ENCODE assay signal across 8 mouse cellular contexts in the genomic region with DNA sequence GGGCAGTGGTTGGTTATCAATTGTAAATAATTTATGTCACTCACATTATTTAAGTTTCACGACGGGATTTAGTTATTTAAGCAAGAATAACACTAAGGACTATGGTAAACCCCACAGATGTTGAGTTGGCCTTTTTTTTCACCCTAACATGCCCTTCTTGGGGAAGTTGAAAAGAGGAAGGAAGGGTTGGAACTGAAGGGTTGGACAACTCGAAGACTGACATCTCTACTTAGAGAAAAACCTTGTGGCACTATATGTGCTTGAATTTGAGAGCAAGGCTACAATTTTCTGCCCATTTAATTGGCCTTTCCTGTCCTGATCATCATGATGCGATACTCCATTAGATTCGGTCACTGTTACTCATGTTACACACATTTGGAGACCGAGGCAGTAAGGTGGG. TPM values are rescaled to one million over a fixed set of nuclear protein-coding genes. Genes with fewer than 3 reads are reported as not detected.
DNase-seq lines count a peak whose midpoint lies in the region; ATAC-seq and TF ChIP-seq lines count a peak whose summit lies in the region.

No protein-coding gene starts in this region.

- no peak overlapping the region for H3K27ac ChIP-seq in heart, embryonic 10.5 days
- H3K27ac ChIP-seq in bone marrow macrophage, adult 2 months (ENCODE audit: insufficient read depth, low read depth, low read length) = peak overlapping the region; percentile 96
- H3K27ac ChIP-seq in hindbrain, embryonic 12.5 days = no peak overlapping the region

- H3K9me3 ChIP-seq in heart, embryonic 10.5 days = no peaks in the 10 kb centered on the region
- H3K9me3 ChIP-seq in hindbrain, embryonic 12.5 days (replicated peaks) = no peaks in the 10 kb centered on the region

- no peaks in the 10 kb centered on the region; the same call in 1 of the 2 replicates for H3K27me3 ChIP-seq in heart, embryonic 10.5 days (ENCODE audit: insufficient read depth, poor library complexity, severe bottlenecking)
- H3K27me3 ChIP-seq in hindbrain, embryonic 12.5 days = 0 out of 2 replicates have a peak, but pooled peaks cover 3% of the 10 kb centered on the region

- peak overlapping the region; percentile 83; the same call in 1 of the 2 replicates for H3K4me3 ChIP-seq in heart, embryonic 10.5 days
- H3K4me3 ChIP-seq in bone marrow macrophage, adult 2 months (ENCODE audit: insufficient read depth, low read length) = peak overlapping the region; percentile 68
- H3K4me3 ChIP-seq in hindbrain, embryonic 12.5 days = peak overlapping the region; percentile 63; the same call in 1 of the 2 replicates

- H3K36me3 ChIP-seq in heart, embryonic 10.5 days = no peaks in the 10 kb centered on the region
- no peaks in the 10 kb centered on the region for H3K36me3 ChIP-seq in hindbrain, embryonic 12.5 days

- H3K9ac ChIP-seq in hindbrain, embryonic 12.5 days = no peak overlapping the region

- no peak for TF ChIP-seq CTCF in bone marrow macrophage, adult 2 months (IDR thresholded peaks at IDR 0.05; ENCODE audit: low read depth, low read length)

- no peak for ATAC-seq in hindbrain, embryonic 12.5 days (ENCODE audit: low FRiP score)
- ATAC-seq in megakaryocyte progenitor cell, adult 5-6 weeks (replicated peaks; ENCODE audit: poor library complexity) = peak; percentile 40

- TF ChIP-seq POLR2A in bone marrow macrophage, adult 2 months (IDR thresholded peaks at IDR 0.05; ENCODE audit: borderline replicate concordance, low read depth, low read length) = no peak

- peak overlapping the region; percentile 80 for H3K4me2 ChIP-seq in hindbrain, embryonic 12.5 days (replicated peaks)

- DNase-seq in heart, embryonic 10.5 days (ENCODE audit: low spot score) = no peak
- no peak for DNase-seq in heart, adult 8-10 months (ENCODE audit: low spot score)
- DNase-seq in c-Kit-positive CD71-positive TER-119-positive erythroid progenitor cells, embryonic 14.5 days (ENCODE audit: low spot score) = no peak
- no peak for DNase-seq in cerebellum, adult 18-20 months
- no peak for DNase-seq in cerebellum, postnatal 14 days

- WGBS in heart, embryonic 10.5 days = 90% methylated on average over 6 of the region's 6 CpGs
- WGBS in hindbrain, embryonic 12.5 days = 84% methylated on average over 6 of the region's 6 CpGs

- H3K4me1 ChIP-seq in heart, embryonic 10.5 days = peaks cover 6% of the 10 kb centered on the region
- H3K4me1 ChIP-seq in bone marrow macrophage, adult 2 months (ENCODE audit: control insufficient read depth, insufficient read depth, low read length) = peaks cover 17% of the 10 kb centered on the region
- H3K4me1 ChIP-seq in hindbrain, embryonic 12.5 days = peaks cover 4% of the 10 kb centered on the region; the same call in 1 of the 2 replicates

RNA-seq across cellular contexts. Expression of a gene that starts 0.7 kb away (rescaled TPM):
- polyA plus RNA-seq in heart, embryonic 10.5 days (2016; fragmentation: Nextera tagmentation; extraction: Ambion mirVana) = 4.6 TPM in 2 replicates
- total RNA-seq in heart, adult 8-10 months (2022) = 10 to 100 TPM in 2 of 4 experiments, 1 to 10 TPM in 2; 6.7 to 20.2 (median 13.1) TPM
- 34.6 and 36.5 TPM in 2 replicates for polyA plus RNA-seq in bone marrow macrophage, adult 2 months (2012; ENCODE audit: insufficient read depth, insufficient read length, missing spikeins)
- polyA plus RNA-seq in hindbrain, embryonic 12.5 days (2016; fragmentation: Nextera tagmentation; extraction: Ambion mirVana) = 5.8 and 7.0 TPM in 2 replicates
- 14.4 and 23.3 TPM in 2 replicates for total RNA-seq in megakaryocyte progenitor cell, adult 5-6 weeks (2015)
- total RNA-seq in megakaryocyte progenitor cell, adult 5-6 weeks (2017) = 15.8 and 21.4 TPM in 2 replicates
